Mouse (Mus musculus): Measurements from ENCODE around the gene Stk19.
"Not testable (repeated sequence)": the region's sequence is repeated elsewhere in the genome, so short reads cannot be mapped to it uniquely, and the experiment has no call there.

Stk19 gene

DNA sequence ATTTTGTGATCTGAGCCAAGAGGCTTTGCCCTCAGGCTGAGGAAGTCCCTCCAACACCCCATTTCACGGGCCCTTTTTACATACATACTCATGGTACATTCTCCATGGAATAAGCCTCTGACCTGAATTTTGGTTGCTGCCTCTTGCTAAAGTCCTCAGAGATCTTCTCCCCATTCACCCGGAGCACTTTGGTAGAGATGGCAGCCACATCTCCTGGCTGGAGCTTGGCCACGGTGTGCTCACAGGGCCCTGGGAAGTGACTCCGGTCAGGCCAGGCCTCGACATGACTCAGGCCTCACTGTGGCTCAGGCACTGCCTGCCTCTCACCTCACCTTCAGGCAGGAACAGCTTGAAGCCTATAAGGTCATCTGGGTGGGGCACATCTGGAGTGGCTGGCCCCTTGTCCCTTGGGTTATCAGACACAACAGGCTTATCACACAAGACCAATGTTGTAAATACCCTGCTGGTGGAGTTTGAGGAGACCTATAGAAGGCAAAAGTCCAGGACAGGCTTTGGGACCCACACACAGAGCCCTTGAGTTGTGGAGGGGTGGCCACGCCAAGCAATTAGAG lies 4.1 kb upstream of the Stk19 start:
- no peak for DNase-seq (ENCODE audit: low read depth, low spot score)

DNA sequence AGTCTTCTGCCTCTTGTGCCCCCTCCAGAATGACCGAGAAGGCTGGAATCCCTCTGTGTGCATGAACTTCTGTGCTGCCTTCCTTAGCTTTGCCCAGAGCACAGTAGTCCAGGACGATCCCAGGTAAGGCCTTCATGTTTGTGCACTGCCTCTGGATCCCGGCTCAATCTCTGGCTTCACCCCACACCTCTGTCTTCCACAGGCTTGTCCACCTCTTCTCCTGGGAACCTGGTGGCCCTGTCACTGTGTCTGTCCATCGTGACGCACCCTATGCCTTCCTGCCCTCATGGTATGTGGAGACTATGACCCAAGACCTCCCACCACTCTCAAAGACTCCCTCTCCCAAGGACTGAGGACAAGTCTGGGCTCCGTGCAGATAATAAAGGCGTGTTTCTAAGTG lies 2.0 kb upstream of the Stk19 start:
- DNase-seq (ENCODE audit: low read depth, low spot score): no peak

DNA sequence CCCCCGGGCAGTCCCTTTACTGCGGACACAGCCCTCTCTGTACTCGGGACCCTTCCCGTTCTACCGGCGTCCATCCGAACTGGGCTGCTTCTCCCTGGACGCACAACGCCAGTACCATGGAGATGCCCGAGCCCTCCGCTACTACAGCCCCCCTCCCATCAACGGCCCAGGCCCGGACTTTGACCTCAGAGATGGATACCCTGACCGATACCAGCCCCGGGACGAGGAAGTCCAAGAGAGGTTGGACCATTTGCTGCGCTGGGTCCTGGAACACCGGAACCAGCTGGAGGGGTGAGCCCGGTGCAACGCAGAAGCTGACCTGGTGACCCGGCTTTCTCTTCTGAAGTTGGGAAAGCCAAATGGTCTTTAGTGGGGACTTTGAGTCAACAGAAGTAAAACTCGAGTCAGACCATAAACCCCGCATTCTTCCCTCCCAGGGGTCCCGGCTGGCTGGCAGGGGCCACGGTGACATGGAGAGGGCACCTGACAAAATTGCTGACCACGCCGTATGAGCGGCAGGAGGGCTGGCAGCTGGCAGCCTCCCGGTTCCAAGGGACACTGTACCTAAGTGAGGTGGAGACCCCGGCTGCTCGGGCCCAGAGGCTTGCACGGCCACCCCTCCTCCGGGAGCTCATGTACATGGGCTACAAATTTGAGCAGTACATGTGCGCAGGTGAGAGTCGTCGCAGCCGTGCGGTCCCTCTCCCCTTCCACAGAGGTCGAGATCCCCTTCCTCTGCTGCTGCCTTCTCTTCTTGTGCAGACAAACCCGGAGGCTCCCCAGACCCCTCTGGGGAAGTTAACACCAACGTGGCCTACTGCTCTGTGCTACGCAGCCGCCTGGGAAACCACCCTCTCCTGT lies 949 bp upstream of the Stk19 start:
- DNase-seq (ENCODE audit: low read depth, low spot score): no peak

DNA sequence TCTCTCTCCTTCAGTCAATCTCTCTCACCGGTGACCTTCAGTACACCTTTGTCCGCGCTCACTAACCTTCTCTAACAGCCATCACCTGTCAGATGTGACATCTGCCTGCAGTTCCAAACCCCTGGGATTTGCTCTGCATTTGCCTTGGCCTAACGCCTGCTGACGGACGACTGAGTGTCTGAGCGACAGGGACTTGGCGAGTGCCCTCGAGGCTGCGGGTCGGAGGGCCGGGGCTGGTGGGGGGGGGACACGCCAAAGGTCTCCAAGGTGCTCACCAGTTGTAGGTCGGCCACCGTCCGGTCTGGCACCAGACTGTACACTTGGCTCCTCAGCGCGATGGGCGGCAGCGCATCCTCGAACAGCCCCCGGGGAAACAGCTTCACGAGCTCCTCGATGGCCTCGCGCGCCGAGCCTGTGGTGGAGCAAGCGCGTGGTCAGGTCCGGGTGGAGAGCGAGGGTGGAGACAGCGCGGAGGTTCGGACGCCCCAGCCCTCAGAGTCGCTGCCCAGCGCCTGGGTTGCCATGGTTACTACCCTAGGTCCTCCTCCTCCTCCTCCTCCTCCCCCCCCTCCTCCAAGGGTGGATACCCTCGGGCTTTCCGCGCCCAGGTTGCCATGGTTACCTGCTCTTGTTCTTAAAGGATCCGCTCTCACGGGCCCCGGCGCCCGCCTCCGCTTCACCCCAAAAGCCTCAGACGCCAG lies 440 bp downstream of the Stk19 start:
- DNase-seq (ENCODE audit: low read depth, low spot score): no peak

DNA sequence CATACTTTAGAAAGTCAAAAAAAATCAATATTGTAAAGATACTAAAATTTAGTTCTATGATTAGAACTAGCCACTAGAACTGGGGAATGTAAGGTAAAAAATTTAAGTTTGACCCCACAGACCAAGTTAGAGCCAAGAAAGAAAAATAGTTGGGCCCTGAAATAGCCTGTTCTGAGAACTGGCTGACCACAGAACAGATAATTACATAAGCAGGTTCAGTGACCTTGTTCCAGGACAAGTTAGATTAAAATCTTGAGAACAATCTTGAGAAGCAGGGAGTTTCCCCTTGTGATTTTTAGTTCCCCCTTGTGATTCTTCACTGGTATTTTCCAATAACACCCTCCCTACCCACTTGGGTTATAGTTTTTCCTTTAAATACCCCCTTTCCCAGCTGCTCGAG lies 6.0 kb downstream of the Stk19 start:
- not testable (repeated sequence) for DNase-seq (ENCODE audit: low read depth, low spot score)

DNA sequence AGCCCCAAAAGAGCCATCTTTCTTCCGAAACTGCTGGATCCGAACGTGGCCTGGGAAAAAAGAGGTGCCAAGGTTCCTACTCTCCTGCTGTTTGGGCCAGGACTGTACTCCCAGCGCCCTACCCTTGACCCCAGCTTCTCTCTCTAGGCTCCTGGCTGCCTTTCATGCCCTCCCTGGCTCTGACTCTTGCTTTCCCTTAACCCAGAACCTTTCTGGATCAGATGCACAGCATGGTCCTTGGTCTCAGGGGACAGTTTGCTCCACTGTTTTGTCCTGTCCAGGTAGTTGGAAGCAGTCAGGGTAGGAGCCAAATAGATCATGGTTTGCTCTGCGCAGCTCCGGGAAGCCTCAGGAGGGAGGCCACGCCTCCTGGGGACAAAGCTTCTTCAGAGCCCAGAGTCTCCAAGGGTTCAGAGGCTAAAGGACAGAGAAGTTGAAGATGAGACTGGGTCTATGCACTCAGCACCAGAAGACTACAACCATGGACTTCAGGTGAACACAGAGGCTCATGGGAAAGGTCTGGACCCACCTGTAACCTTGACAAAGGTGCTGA lies 21.9 kb downstream of the Stk19 start:
- no peak for DNase-seq (ENCODE audit: low read depth, low spot score)

DNA sequence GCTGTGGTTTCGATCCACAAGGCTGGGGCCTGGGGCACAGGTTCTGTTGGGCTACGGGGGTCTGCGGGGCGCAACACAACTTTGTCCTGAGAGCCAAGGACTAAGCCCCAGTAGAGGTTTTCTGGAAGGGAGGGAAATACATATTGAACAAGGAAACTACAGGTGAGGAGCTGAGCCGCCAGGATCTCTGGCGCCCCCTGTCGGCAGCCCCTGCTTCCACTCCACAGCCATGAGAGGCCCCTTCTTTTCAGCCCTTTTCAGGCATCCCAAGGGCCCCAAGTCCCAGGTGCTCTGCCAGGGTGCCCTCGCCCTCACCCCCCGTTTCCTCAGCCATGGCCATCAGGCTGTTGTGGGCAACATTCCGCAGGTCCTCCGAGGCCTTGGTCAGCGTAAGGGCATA lies 23.0 kb downstream of the Stk19 start:
- peak; percentile 45 for DNase-seq (ENCODE audit: low read depth, low spot score)

DNA sequence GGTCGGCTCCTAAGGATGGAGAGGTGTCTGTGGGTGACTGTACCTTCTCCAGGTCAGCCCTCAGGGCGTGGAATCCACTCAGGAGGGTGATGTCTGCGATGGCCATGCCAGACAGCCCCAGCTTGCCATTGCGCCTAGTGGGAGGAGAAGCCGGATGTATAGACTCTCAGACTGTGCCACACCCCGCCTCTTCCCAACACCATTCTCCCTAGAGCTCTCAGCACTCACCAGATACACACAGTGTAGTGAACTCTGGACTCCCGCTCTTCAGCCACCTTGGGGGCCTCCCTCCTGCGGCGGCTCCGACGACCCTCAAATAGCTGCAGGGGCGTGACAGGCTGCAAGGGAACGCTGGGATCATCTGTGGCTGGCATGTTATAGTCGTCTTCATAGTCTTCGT lies 25.5 kb downstream of the Stk19 start:
- no peak for DNase-seq (ENCODE audit: low read depth, low spot score)

DNA sequence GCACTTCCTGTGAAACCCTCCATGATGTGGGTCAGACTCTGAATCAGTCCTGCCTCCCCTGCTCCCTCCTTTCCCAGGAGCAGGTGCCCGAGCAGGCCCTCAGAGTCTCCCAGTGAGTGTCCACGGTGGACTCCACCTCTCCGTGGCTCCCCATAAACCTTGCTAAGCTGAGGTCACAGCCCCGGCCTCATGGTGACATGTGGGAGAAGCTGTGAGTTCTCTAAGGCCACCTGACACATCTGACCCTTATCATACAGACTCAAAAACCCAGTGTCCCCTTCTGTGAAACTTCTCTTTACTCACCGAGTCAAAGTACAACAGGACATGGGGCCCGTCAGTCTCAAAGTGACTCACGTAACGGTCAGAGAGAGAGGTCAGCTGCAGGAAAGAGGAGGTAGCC lies 25.9 kb downstream of the Stk19 start:
- not testable (repeated sequence) for DNase-seq (ENCODE audit: low read depth, low spot score)

DNA sequence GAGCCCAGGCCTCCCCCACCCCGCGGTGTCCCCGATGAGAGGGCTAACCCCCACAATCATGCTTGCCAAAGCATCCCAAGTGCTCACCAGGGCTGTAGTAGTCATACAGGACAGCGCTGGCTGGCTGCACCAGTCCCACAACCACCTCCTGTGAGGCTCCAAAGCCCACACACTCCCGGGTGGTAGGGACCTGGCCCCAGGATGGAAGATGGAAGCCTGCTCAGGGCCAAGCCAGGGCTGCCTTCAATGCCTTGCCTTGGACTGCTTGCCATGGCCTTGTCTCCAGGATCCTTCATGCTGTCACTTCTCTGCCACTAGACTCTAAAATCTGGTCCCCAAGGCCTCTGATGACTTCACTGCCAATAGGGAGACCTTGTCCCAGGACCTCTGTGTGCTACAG lies 26.3 kb downstream of the Stk19 start:
- not testable (repeated sequence) for DNase-seq (ENCODE audit: low read depth, low spot score)

DNA sequence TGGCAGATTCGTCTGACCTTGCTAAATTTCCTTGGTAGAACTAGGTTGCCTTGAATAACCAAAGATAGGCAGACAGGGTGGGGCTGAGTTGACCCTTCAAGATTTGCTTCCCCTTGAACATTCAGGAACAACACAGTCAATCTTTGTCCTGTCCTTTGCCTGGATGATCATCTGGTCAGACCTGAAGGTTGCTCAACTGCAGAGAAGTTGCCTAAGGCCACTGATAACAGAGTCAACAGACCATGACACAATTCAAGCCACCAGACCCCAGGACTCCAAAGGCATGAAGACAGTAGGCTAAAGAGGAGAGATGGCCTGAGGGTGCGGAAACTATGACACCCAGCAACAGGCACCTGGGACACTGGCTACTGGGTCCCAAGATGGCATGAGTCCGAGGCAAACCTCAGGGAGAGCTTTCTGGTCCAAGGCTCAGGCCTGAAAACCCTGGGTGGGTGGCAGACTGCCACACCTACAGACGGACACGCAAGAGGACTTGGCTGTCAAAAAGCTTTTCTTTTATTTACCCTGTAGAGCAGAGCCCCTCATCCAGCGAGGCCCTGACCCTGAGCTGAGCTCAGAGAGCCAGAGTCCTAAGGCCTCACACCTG lies 28.0 kb downstream of the Stk19 start:
- DNase-seq (ENCODE audit: low read depth, low spot score): no peak

DNA sequence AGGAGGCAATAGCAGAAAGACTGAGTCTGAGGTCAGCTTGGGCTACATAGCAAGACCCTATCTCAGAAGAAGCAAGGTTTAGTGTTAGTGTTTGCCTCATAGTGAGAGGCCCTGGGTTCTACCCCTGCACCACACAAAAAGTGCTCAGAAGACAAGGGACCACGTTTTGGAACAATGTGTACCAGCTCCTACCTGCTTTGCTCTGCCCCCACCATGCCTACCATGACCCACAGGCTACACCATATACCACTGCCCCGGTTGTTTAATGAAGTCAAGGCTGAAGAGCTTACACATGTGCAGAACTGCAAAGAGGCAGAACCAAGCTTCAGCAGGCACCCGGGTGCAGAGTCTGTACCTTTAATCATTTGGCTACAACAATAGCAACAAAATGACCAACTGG lies 29.6 kb downstream of the Stk19 start:
- no peak for DNase-seq (ENCODE audit: low read depth, low spot score)

DNA sequence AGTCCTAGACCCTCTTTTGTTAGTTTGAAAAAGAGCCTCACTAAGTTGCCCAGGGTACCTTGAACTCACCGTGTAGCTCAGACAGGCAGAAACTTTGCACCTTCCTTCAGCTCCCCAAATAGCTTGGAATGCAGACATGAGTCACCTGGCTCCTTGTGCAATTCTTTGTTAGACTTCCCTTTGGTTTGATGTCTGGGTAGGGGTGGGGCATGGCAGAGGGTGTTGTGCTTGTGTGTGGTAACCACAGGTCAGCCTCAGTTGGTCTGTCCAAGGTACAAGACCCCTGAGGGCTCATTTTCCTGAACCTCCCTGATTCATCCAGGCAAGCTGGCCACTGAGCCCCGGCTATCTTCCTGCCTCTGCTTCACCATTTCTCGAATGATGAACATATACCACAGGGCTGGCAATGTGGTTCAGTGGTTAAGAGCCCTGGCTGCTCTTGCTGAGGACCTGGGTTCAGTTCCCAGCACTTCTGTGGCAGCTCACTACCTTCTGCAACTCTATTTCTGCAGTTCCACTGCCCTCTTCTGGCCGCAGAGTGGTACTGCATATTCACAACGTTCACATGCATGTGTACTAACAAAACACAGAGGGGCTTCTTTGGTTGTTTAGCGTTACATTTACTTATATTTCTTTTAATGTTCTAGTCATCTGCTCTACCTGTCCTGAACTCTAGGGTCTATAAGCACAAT lies 31.7 kb downstream of the Stk19 start:
- DNase-seq (ENCODE audit: low read depth, low spot score): peak; percentile 56

DNA sequence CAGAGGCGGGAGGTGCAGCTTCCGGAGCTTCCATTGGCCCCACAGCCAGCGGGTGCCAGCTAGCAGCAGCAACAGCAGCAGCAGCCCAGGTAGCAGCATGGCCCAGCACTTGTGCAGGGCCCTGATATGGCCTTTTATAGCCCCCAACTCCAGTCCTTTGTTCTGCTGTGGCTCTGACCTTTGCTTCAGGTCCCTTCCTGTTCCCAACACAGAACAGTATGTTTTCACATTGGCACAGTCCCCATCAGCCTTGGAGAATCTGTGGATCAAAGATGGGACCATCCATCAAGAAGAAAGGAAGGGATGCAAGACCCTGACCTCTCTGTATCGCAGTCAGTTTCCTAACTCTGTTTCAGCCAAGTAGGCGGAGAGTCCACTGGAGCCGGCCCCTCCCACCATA lies 32.4 kb downstream of the Stk19 start, which contains the start of gene Cyp21a1:
Cyp21a1 (minus strand) TSS at position 261 of the 400 bp plus-strand sequence.
- DNase-seq (ENCODE audit: low read depth, low spot score): not testable (repeated sequence)

DNA sequence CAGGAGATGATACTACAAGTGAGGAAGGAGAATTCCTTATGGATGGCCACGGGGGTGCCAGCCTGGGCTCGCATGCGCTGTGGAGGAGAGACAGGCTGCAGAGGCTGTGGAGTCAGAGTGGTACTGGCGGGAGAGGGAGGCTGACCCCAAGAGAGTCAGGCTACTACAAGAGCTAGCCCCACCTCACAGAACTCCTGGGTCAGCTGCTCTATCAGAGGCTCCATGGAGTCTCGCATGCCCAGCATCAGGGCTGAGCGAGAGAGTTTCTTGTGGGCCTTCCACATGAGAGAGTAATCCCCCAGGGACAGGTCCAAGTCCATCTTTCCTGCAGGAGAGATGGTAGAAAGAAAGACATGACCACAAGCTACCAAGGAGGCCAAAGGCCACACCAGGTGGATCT lies 33.4 kb downstream of the Stk19 start:
- not testable (repeated sequence) for DNase-seq (ENCODE audit: low read depth, low spot score)

DNA sequence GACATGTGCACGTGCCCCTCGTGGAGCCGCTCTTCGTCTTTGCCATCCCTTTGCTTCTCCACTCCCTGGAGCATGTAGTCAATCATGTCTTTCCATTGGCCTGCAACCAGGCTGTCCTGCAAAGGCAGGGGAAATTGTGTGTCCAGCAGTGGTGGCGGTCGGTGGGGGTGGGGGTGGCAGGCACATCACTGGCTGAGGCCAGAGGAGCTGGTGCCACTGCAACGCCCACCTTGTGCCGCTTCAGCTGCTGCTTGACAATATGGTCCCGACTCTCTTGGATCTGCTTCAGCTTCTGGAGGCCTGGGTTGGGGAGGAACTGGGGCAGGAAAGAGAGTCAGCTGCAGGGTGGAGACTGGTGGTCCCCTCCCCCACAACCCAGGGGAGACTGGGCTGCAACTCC lies 34.0 kb downstream of the Stk19 start:
- DNase-seq (ENCODE audit: low read depth, low spot score): not testable (repeated sequence)

DNA sequence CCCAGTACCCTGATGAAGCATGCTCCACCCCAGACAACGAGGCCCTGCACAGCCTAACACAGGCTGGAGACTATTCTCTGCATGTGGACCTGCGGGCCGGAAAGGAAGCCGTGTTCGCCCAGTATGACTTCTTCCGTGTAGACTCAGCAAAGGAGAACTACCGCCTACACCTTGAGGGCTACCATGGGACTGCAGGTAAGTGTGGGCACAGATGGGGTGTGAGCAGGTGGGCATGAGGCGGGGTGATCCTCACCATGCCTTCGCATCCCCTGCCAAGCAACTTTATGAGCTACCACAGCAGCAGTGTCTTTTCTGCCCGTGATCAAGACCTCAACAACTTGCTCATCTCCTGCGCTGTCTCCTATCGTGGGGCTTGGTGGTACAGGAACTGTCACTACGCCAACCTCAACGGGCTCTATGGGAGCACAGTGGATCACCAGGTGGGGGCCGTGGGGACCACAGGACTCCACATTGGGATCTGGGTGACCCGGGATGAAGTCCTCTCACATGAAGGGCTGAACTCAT lies 35.9 kb downstream of the Stk19 start:
- not testable (repeated sequence) for DNase-seq (ENCODE audit: low read depth, low spot score)

DNA sequence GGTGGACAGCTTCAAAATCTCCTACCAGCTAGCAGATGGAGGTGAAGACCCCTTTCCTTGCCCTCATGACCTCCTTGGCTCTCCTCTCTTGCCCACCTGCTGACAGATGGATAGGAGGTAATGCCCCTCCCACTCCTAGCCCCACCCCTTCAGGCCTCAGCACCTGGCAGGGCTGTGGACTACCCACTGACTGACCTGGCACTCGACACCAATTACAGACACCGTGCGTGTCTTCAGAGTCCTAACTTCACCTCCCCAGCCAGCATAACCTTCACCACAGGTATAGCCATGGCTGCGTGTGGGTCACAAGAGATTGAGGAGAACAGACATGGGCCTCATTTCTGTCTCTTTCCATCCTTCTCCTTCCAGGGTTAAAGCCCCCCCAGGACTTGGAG lies 37.2 kb downstream of the Stk19 start:
- no peak for DNase-seq (ENCODE audit: low read depth, low spot score)

DNA sequence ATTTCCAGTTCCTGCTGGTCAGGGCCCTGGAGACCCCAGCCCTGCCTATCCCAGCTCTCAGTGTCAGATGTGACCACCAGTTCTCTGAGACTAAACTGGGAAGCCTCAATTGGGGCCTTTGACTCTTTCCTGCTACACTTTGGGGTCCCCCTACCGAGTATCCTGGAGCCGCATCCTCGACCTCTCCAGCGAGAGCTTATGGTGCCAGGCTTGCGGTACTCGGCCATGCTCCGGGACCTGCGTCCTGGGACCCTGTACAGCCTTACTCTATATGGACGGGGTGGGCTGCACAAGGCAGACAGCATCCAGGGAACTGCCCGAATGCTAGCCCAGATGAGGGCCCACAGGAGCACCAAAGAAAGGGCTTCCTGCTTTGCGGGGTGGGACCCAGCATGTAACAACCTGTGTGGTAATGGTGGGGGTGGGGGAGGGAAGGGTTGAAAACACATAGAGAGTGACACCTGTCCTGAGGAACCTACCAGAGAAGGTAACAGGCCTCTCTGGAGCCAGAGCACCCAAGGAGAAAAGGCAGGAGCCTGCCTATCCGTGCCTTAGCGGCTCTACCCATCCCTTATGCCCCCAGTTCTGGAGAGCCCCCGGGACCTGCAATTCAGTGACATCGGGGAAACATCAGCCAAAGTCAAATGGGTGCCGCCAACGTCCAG lies 37.7 kb downstream of the Stk19 start:
- DNase-seq (ENCODE audit: low read depth, low spot score): no peak

DNA sequence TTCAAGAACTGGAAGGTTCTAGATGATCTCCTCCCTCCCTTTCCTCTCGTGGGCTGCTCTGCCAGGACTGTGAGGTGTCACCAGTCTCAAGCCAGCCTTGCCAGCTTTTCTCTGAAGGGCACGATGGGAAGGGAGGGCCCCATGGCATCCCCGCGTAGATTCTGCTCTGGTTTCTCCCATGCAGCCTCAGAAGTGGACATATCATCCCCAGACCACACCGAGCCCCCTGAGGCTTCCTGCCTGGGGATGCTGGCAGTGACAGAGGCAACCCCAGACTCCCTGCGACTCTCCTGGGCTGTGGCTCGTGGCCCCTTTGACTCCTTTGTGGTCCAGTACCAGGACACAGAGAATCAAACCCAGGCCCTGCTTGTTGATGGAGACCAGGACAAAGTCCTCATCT lies 38.7 kb downstream of the Stk19 start:
- DNase-seq (ENCODE audit: low read depth, low spot score): not testable (repeated sequence)

Measured in ES-CJ7 (cell line).